Mouse (Mus musculus) ovary, postnatal 36 days (tissue): ENCODE measurements around the gene Per2.

Experiments
- DNase-seq: peaks from one replicate; pipeline ENCODE4 v3.0.0; 2022; ENCODE audit warnings: low spot score, mixed read lengths

The Per2 gene

DNA sequence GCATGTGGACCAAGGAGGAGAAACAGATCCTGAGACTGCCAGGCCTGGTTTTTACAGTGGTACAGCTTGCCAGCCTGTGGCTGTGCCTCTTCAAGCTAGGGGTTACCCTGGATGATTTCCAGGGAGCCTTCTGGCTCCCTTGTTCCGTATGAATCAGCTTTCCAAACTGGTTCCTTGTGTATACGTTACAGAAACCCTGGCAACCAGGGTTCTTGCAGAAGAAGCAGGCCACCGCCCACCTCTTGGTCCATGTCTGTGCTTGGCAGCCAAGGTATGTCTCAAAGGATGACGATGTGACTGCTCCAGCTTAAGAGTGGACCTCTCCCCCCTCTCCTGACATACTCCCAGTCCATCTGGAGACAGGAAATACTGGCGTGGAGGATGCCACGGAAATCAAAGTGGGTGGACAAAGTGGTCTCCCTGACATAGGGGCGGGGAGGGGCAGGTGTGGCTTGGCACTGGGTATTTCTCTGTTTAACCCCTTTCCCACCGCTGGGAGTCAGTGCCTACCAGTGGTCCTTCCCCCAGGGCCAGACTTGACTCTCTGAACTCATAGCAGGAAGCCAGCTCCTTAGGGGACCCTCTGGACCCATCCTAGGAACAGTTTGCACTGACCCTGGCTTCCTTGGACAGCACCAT is 782 bp downstream of the Per2 start:
- DNase-seq, result no peak

DNA sequence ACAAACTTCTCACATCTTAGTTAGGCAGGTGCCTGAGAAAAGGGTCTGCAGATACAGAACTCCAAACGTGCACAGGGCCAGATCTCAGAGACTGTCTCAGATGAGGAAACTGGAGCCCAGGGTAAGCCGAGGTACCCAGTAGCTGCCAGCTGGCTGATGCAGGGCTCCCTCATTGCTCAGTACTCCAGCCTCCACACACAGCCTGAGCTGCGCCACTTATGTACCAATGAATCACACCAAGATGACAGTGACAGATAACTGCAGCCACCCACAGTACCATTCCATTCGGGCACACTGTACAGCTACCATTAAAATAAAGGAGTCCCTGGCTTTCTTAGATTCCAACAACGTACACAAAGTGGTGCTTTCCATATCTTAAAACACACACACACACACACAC is 1.4 kb downstream of the Per2 start:
- DNase-seq, result no peak

DNA sequence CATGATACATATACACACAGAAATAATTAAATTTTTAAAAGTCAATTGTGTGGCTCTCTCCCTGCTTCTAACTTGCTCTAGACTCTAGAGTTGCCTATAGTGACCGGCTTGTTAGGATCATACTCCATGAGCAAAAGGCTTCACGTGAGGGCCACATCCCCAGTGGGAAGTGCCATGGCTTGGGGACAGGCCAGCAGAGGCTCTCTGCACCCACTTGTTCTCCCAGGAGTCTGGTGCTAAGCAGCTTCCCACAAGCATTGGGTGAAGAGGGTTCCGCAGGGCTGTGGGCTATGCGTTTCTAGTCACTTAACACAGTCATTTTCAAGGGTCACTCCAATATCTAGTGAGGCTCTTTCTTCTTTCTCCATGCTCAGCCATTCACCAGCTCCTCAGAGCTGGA is 2.0 kb downstream of the Per2 start:
- no peak for DNase-seq

DNA sequence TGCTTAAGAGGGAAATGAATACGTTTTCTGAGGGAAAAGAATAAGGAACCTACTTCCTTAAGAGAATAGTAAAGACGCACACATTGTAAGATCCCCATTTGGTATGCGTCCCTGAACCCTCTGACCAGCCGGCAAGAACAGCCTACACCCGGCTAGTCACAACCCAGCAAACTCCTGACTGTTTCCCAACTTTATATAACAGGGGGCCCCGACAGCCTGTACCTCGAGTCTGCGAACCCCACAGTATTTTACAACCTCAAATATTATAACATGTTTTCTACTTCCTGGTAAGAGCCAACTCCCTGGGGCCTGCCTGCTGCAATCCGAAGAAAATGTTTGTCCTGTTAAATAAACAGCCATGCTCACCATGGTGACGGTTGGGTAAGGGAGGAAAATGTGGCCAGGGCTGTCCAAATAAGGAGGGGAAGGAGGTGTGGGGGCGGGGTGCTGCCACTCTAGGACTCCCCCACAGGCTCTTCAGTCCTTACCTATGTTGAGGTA is 2.8 kb downstream of the Per2 start:
- peak; percentile 63 for DNase-seq

DNA sequence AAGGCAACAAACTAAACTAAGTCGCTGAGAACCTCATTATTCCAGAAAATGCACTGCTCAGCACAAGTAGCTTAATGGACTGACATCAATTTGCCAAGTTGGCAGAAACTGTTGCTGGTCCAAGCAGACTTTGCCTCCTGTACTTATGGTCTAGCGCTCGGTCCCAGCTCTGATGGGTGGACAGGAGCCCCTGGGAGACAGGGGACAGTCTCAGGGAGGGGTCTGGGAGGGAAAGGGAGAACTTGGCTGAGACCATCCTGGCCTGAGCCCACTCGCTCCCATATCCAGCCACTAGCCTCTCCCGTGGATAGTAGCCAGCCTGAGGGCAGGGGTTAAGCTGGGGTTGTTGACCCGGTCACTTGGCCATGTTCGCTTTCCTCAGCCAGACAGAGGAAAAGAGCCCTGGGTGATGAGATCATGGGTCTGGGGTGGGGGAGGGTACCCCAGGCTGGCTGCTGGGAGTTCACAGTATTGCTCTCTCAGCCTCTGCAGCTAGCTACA is 3.4 kb downstream of the Per2 start:
- peak; percentile 54 for DNase-seq

DNA sequence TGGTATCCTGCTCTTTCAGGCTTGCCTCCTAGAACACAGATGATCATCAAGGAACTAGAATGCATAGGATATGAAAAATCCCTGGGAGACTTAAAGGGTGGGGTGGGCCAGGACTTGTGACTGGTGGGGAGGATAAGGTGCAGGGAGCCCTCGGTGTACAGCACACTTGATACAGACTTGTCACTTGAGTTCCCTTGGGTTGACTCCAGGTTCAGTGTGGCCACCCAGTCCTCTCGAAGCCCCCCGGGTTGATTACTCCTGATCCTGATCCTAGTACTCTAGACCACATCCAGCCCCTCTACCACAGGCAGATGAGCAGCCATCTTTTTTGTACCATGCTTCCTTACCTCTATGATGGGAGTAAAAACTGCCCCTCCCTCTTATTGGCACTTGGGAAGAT is 4.2 kb downstream of the Per2 start:
- peak; percentile 2 for DNase-seq

DNA sequence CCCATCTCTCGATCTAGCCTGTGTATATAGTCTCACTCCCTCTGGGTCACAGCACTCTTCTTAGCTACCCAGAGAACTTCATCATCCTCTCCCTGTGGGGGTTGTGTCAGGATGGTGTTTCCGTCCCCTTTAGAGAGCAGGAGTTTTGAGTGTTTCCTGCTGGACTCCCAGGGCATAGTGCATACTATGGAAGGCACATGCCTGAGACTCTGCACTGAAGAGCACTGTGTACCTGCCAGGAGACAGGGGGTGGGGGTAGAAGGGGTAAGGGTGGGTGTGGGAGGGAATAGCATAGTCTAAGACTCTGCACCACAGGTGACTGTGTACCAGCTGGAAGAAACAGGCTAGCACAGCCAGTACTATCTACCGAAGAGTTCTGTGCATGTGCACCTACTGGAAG is 4.8 kb downstream of the Per2 start:
- peak; percentile 2 for DNase-seq

DNA sequence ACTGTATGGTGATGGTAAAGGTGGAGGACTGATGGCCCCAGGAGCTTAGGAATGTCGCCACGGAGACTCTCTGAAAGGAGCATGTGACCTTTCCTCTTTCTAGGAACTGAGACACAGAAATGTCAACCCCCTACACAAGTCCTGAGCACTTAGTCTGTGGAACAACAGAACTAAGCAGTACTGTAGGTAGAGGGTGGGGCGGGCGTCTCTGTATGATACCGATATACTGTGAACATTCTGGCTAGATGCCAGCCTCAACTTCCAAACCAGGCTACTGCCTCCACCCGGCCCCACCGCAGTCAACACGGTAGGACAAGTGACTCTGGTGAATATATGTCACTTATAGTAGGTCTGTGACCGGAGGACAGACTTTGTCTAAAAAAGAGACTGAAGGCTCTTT is 5.2 kb downstream of the Per2 start:
- peak; percentile 4 for DNase-seq

DNA sequence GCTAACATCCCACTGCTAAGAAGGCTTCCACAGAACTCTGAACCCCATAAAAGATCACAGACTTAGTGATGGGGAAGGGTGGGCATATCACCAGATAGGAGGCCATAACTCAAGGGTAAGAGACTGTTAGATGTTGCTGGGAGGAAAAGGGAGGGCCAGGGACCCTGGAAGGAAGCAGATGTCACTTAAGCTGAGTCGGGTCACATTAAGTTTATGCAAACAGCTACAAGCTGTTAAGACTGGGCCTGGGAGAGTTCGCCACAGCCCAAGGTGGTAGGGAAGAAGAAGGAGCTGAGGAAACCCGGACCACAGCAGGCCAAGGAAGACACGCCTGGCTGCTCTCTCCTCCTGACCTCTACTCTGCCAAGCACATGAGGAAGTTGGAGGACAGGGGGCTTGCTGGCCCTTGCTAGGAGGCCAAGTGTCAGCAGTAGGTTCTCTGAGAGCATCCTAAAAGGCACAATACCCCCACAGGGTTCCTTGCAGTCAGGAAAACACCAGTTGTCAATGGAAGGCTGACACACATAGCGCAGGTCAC is 7.5 kb downstream of the Per2 start:
- no peak for DNase-seq

DNA sequence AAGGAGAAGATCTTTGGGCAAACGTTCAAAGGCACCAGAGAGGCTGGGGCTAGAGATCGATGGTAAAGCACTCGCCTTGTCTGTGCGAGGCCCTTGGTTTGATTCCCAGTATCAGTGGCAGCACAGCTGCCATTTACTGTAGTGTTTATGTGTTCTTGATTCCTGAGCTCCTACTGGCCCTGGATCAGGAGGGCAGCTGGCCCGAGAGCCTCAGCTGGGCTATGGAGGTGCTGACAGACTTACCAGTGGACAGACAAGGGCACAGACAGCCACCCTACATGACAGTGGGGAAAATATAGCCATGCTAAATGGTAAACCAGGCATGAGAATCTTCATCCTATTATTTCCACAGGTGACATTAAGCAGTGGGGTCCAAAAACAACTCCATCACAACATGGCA is 8.3 kb downstream of the Per2 start:
- no peak for DNase-seq

DNA sequence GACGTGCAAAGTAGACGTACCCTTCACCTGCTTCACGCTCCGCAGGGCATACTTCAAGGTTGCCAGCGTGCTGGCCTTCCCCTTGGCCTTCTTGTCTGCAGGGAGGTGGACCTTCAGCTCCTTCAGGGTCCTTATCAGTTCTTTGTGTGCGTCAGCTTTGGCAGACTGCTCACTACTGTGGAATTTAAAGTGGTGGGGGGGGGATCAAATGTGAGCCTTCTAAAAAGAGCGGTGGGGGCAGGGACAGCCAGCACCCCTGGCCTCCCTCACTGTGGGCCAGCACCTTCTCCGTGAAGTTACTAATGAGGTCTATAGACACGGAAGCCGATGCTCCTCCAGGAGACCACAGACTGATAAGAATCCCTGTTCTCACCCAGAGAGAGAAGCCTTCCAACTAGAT is 10.4 kb downstream of the Per2 start:
- DNase-seq, result peak; percentile 44

DNA sequence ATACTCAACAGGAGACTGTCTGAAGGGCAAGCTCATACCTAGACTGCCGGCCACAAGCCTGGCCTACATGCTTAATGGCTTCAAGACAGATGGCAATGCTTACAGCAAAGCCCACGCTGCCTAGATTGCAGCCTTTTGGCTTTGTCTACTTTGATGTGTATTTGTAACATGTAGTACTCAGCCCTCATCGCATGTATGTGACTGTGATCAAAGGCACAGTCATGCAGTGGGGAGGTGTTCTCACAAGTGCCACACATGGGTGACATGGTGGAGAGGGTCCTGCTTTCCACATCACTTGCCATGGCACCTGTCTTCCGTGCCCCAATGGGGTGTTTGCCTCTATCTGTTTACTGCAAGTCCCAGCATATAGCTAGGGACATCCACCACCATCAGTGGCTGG is 12.6 kb downstream of the Per2 start:
- DNase-seq, result no peak

DNA sequence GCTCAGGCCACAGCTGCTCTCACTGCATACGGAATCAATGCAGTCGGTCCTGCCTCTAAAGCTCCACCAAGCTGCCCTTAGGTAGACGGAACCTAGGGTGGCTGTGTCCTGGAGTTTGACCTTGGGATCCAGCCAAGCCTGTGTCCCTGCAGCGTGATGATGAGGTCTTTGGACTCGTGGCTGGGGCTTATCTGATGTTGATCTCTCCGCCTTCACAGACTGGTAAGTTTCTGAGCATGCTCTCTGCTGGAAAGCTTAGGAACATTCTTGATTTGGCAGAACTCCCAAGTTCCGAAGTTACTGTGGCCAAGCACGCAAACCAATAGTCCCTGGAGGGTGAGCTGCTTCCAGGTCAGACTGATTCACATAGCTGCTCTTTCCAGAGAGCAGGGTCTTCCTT is 13.1 kb downstream of the Per2 start:
- DNase-seq, result peak; percentile 57

DNA sequence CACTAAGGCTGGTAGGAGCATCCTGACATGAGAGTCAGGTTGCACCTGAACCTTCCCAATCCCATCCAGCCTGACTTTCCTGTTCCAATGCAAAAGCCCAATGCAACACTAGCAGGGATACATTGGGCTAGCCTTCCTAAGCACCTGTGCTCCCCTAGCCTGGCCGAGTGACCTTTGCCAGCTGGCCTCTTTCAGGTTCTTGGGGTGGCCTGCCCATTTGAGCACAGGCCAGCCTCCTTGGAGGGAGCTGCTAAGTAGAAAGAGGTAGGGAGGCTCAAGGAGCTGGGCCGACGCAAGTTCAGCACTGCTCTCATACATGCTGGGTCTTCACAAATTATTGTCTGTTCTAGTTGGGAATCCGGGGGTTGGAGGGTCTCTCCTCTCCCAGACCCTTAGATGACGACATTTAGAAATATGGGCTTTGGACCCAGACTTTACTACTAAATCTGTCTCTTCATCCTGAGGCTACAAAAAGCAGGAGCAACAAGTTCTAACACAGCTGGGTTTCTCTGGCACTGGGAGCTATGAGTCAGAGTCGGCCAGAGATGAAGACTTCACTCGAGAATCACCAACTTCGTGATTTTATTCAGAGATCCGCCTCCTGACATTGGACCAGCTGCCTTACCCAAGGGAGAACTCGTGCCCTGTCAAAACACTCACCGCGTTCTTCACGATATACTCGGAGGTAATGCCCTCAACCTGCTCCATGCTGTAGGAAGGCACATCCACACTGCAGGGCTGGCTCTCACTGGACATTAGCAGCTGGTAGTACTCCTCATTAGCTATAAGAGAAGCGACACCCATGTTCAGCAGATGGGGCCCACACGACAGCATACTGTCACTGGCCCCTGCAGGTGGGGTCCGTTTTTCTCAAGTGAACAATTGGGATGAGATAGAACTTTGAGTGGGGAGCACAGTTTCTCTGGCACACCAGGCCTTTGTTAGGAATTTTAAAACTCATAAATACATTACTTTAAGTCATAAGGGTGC is 14.0 kb downstream of the Per2 start:
- no peak for DNase-seq

DNA sequence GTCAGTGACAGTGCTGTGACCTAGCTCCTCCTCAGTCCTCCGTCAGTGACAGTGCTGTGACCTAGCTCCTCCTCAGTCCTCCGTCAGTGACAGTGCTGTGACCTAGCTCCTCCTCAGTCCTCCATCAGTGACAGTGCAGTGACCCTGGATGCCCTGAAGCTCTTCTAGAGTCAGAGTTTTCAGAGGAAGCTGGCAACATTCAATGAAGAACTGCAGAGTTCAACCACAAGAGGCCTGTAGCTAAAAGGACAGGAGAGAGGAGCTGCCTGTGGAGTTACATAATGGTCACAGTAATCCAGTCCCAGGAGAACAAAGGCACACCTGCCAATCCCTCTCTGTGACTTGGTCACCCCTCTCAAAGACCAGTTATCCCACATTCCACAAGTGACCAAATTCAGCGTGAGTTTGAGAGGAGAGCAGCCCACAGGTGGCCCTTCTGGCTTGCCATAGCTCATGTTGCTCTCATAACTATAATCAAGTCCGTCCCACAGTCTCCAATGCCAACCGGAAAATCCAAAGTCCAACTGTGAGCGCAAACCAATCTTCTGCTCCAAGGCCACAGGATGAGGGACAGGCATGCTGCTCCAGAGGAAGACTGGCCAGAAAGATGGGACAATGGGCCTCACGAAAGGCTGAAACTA is 16.7 kb downstream of the Per2 start:
- DNase-seq, result no peak

DNA sequence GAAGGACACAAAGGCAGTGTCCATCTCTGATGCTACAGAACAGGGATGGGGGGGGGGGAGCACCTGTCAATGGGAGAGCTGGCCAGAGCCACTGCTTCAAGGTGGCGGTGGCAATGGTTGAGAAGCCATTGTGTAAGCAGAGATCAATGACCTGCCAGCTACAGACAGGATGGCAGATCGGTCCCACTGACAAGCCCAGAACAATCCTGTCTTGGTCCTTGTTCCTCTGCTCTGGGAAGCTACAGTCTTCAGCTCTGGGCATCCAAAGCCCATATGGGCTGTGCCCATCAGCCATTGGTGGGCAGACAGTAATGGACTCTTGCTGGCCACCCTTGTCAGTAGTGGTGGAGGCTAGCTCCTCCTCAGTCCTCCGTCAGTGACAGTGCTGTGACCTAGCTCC is 17.3 kb downstream of the Per2 start:
- no peak for DNase-seq

DNA sequence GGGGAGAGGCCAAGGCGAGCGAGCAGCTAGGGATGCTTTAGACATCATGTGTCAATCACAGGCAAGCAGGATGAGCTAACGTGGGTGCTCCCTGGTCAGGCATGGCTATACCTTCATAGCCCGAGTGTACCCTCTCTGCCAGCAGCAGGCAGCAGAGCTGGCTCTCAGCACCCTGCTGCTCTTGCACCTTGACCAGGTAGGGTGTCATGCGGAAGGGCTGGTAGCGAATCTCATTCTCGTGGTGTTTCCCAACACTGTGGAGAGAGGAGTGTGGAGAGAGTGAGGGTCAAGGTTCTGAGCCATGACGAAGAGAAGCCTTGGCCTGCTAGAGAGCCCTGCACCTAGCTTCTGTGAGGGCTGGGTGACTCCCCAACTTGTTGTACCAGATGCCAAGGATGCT is 19.3 kb downstream of the Per2 start:
- no peak for DNase-seq

DNA sequence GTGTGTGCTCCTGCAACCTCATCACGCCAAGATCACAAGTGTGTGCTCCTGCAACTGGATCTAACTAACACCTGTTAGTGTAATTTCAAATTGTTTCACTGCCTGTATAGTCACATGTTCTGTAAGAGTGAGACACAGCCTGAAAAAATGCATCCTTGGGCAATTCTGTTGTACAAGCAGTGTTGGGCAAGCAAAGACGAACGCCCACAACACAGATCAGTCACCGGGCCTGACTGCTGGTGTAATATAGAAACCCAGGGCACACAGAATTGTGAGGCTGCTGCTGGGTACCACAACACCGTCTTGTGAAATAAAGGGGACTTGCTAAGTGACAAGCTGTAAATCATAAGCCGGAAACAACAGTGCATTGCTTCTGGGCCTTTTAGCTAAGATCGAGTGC is 21.6 kb downstream of the Per2 start:
- no peak for DNase-seq

DNA sequence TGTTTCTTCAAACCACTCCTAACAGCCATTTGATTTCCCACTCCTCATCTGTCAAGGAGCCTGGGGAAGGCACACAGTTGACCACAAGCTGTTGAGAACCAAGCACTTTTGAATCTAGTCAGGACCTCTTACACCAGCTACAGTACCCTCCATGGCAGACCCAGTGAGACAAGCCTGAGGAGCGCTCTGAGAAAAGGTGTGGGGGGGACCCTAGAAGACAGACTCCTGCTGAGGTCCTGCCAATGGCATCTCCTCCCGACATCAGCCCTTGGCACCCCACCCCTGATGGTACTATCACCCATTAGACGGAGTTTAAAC is 22.1 kb downstream of the Per2 start:
- DNase-seq, result no peak

DNA sequence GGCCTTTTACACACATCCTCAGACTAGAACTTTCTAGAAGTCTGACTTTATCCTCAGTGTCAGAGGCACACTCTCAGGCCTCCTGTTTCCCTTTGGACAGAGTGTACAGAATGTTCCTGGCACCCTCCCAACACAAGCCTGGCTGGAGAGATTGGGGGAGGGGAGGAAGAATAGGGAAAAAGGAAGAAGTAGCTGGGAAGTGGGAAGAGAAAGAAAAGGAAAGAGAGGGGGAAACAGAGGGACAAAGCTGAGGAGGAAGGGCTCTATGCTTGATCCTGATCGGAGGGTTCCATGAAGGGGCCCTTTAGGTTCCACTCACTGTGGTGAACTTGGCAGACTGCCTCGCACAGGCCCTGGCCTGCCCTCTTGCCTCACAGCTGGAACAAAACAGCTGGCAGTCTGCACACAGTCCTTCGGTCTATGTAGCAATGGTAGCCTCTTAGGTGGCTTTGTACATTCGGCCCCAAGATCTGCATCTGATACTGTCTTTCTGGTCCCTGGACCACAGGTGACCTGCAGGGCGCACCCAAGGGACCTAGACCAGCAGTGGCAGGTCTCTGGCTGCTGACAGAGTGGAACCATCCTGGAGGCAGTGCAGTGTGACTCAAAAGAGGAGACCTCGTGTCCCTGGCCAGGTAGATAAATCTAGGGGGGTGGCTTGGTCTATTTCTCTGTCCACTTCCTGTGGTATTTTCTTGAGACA is 22.6 kb downstream of the Per2 start:
- DNase-seq, result peak; percentile 72

DNA sequence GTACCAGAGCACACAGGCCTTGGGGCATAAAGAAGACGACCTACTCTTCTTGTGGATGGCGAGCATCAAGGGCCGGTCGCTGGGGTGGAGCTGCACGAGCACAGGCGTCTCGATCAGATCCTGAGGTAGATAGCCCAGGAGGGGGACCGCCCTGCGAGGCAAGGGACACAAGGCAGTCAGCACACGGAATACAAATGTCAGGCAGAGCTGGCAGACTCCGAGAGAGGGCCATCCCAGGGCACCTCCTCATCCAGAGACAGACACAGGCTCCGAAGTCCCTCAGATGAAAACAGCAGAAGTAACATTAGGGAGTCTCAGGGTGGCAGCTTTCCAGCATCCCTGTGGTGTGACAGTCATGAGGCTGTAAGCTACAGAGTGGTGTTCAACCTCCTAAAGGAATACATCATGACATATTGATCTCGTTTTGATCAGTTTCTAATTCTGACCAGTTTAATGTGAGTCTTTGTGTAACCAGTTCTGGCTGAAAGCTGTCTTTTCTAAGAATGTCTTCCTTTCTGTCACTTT is 23.5 kb downstream of the Per2 start:
- DNase-seq, result no peak

DNA sequence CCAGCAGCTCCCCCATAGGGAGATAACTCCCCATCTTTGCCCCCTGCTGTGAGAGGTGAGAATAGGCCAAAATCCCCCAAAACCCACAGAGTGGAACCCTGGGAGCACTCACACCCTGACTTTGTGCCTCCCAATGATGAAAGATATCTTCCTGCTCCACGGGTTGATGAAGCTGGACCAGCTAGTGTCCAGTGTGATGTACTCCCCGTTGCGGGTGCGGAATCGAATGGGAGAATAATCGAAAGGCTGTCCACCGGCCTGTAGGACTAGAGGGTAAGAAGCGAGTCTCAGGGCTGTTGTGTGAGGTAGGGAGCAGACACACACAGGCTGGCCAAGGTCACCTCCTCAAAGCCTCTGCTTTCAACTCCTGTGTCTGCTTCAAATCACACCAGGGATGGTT is 24.2 kb downstream of the Per2 start:
- DNase-seq, result no peak
